Mouse (Mus musculus) heart, embryonic 11.5 days (tissue): ENCODE measurements around the gene Apip. TPM values are rescaled to one million over a fixed set of nuclear protein-coding genes. Genes with fewer than 3 reads are reported as not detected.

Source experiments
- ATAC-seq: fragments of 200-750 bp; cut with Nextera tagmentation; replicated peaks from 2 replicates; pipeline ENCODE4 v1.8.0; 2017; ENCODE audit warnings: moderate library complexity; ENCODE audit not compliant: insufficient number of reproducible peaks, low FRiP score, low TSS enrichment
- H3K27ac ChIP-seq: fragments of 300-500 bp; sonication (generic); 2 replicates; pipeline ENCODE4 v1.5.1; 2014; ENCODE audit warnings: mild to moderate bottlenecking, low read depth, low read length
- H3K27me3 ChIP-seq: fragments of 300-500 bp; sonication (generic); 2 replicates; pipeline ENCODE4 v1.6.1; 2014; ENCODE audit warnings: mild to moderate bottlenecking, low read length, mixed read lengths; ENCODE audit not compliant: control insufficient read depth, insufficient read depth
- H3K36me3 ChIP-seq: fragments of 300-500 bp; sonication (generic); 2 replicates; pipeline ENCODE4 v1.6.1; 2014; ENCODE audit warnings: mild to moderate bottlenecking, low read length, moderate library complexity, mixed read lengths; ENCODE audit not compliant: control insufficient read depth, insufficient read depth
- H3K4me1 ChIP-seq: fragments of 300-500 bp; sonication (generic); 2 replicates; pipeline ENCODE4 v1.6.1; 2014; ENCODE audit warnings: low read length; ENCODE audit not compliant: control insufficient read depth, insufficient read depth
- H3K4me2 ChIP-seq: fragments of 300-500 bp; sonication (generic); 2 replicates; pipeline ENCODE4 v1.6.1; 2014; ENCODE audit warnings: mild to moderate bottlenecking, moderate library complexity
- H3K4me3 ChIP-seq: fragments of 300-500 bp; sonication (generic); 2 replicates; pipeline ENCODE4 v1.5.1; 2014; ENCODE audit warnings: low read depth, low read length
- H3K9ac ChIP-seq: fragments of 300-500 bp; sonication (generic); 2 replicates; pipeline ENCODE4 v1.6.1; 2014; ENCODE audit warnings: mild to moderate bottlenecking, low read depth, low read length, moderate library complexity
- H3K9me3 ChIP-seq: fragments of 300-500 bp; sonication (generic); replicated peaks from 2 replicates; pipeline ENCODE4 v1.6.1; 2016; ENCODE audit warnings: low read length; ENCODE audit not compliant: control insufficient read depth
- WGBS: fragments of 180-500 bp; shearing (Covaris S2); extraction: QIAGEN DNeasy Blood & Tissue Kit; methylation state at CpG from one replicate; pipeline ENCODE4 v1.1.7; 2014; ENCODE audit not compliant: insufficient replicate concordance; 5-methylcytosine and 5-hydroxymethylcytosine counted together
- polyA plus RNA-seq: library from polyadenylated mRNA; unstranded; fragments of >200 nt; fragmentation: Nextera tagmentation; extraction: Ambion mirVana; gene quantifications from 2 replicates; pipeline ENCODE4 v1.2.1, GENCODE M21; 2014

The Apip gene
- polyA plus RNA-seq, 1 experiment from 2014 or later = 69.4 TPM

- ATAC-seq = no peak
- H3K27ac ChIP-seq = no peak overlapping the region
- no peak overlapping the region for H3K9ac ChIP-seq
- no peak overlapping the region for H3K4me2 ChIP-seq
- H3K9me3 ChIP-seq = no peaks in the 10 kb centered on the region
- no peak overlapping the region for H3K4me3 ChIP-seq
- H3K36me3 ChIP-seq = no peaks in the 10 kb centered on the region
- H3K27me3 ChIP-seq = no peaks in the 10 kb centered on the region
- WGBS = 74% methylated on average over 6 of the region's 6 CpGs
- no peaks in the 10 kb centered on the region for H3K4me1 ChIP-seq
These were observed 45.1 kb downstream of the Apip start for GRCm38 (mm10) chr2:103118324-103119196.

- WGBS = 80% methylated on average over 7 of the region's 7 CpGs
- Histone ChIP-seq H3K27me3 (no peaks in the 10 kb centered on the region), H3K9ac (no peak overlapping the region), H3K4me3 (no peak overlapping the region), H3K4me1 (no peaks in the 10 kb centered on the region), H3K27ac (no peak overlapping the region), H3K36me3 (no peaks in the 10 kb centered on the region), H3K9me3 (no peaks in the 10 kb centered on the region), H3K4me2 (no peak overlapping the region)
- no peak for ATAC-seq
These were observed 45.9 kb downstream of the Apip start for GRCm38 (mm10) chr2:103119197-103119854.

DNA sequence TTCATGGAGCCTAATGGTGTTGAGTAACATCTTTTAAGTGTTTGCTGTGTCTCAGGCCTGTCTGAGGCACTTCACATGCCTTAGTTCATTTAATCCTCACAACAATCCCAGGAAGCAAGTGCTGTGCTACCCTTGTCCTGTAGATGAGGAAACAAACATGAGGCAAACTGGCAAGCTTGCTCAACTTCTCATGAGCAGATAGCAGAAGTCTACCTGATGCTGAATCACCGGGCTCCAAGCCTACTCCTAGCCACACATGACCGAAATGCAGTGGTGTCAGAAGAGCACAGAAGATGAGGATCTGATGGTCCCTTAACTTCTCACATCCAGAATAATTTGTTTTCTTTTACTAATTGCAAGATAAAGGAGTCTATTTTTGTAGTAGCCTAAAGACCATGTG lies 56.2 kb downstream of the Apip start:
- no peaks in the 10 kb centered on the region for H3K9me3 ChIP-seq
- H3K9ac ChIP-seq = no peak overlapping the region
- no peak for ATAC-seq
- H3K4me3 ChIP-seq = no peak overlapping the region
- no peaks in the 10 kb centered on the region for H3K4me1 ChIP-seq
- H3K4me2 ChIP-seq = no peak overlapping the region
- H3K27me3 ChIP-seq = no peaks in the 10 kb centered on the region
- WGBS = 70% methylated on average over 2 of the region's 2 CpGs
- no peak overlapping the region for H3K27ac ChIP-seq
- no peaks in the 10 kb centered on the region for H3K36me3 ChIP-seq

DNA sequence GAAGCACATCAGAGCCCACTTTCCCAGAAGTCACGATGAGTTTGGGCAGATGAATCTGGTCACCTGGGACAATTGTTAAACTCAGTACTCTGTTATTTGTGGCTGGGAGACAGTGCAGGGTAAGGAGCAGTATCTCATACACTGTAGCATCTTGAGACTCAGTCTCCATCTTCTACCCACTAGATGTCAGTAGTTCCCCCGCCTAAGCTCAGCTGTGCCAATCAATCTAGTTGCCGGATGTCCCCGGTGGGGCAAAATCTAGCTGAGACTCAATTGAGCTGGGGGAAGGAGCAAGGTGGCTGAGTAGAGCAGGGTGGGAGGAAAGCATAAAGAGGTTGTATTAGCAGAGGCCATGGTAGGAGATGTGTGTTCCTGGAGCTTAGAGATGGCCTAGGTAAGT lies 57.7 kb downstream of the Apip start:
- Histone ChIP-seq H3K27me3 (no peaks in the 10 kb centered on the region), H3K4me3 (no peak overlapping the region), H3K9me3 (no peaks in the 10 kb centered on the region), H3K4me1 (no peaks in the 10 kb centered on the region), H3K4me2 (no peak overlapping the region), H3K27ac (no peak overlapping the region), H3K9ac (no peak overlapping the region), H3K36me3 (no peaks in the 10 kb centered on the region)
- WGBS = 20% methylated on average over 4 of the region's 4 CpGs
- no peak for ATAC-seq

GRCm38 (mm10) chr2:103138529-103139265 lies 65.2 kb downstream of the Apip start:
- H3K36me3 ChIP-seq = no peaks in the 10 kb centered on the region
- ATAC-seq = no peak
- 29% methylated on average over 8 of the region's 8 CpGs for WGBS
- no peaks in the 10 kb centered on the region for H3K27me3 ChIP-seq
- no peak overlapping the region for H3K4me2 ChIP-seq
- peaks cover 4% of the 10 kb centered on the region for H3K4me1 ChIP-seq
- no peak overlapping the region for H3K27ac ChIP-seq
- no peaks in the 10 kb centered on the region for H3K9me3 ChIP-seq
- no peak overlapping the region for H3K9ac ChIP-seq
- no peak overlapping the region for H3K4me3 ChIP-seq

Other genes starting within 250 kb of the Apip start
- gene Cd44, start 172.0 kb upstream of the Apip start, polyA plus RNA-seq = 24.8 and 28.8 TPM in 2 replicates
- gene Pdhx, start 162 bp upstream of the Apip start, polyA plus RNA-seq = 51.0 and 59.7 TPM in 2 replicates
- gene Ehf, start 229.6 kb downstream of the Apip start, polyA plus RNA-seq = 0.33 TPM in 1 of 2 replicates, not detected in the other